Mouse (Mus musculus): ENCODE measurements around the gene Cldn2.
A peak's percentile ranks its signal among the peaks of the same experiment; 100 is the strongest.
"Not testable (repeated sequence)": the region's sequence is repeated elsewhere in the genome, so short reads cannot be mapped to it uniquely, and the experiment has no call there.

Cldn2 gene

DNA sequence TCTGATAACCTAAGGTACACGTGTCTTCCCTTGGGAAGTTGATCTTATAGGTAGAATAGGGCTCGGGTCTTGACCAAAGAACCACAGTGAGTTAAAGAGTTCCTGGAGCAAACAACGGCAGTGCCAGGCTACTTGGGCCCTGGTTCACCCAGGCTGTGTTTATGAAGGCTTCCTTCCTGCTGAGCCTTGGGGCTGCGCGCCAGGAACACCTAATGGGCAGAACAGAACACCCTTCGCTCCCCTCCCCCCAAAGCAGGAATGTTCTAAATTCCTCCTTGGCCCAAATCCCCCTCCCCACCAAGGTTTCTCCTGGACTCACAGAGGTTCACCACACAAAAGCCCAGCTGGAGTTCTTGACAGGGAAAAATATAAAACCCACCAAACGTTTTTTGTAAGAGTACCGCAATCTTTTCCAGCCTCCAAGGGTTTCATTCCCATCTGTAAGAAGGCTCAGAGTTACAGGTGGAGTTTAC is at the start of gene Cldn2:
Gene Cldn2, plus strand, starts transcription at position 423 of the 473 bp plus-strand sequence.
- no peak for DNase-seq (ENCODE audit: low read depth)

- DNase-seq (ENCODE audit: low read depth) = peak; percentile 20
Measured at GRCm38 (mm10) chrX:139751855-139752254, 48.8 kb upstream of the Cldn2 start.

DNA sequence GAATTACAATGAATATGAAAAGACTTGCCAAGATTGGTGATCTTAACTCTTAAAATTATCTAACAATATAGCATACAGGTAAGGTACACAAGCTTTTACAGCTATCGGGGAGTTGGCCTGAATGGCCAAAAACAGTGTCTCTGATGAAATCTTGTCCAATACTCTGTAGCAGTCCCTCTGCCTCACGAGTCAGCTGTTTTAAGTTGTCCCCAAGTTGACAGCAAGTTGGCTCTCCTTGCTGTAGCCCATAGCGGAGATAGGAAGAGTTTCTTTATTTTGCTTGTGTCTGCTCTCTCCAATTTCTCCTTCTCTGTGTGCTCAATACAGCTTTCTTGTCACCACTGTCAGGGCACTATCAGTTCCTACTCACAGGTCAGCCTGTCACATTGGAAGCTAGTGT is 42.0 kb upstream of the Cldn2 start:
- not testable (repeated sequence) for DNase-seq (ENCODE audit: low read depth)

- peak; percentile 34 for DNase-seq (ENCODE audit: low read depth)
Measured at GRCm38 (mm10) chrX:139762546-139762945, 38.1 kb upstream of the Cldn2 start.

DNA sequence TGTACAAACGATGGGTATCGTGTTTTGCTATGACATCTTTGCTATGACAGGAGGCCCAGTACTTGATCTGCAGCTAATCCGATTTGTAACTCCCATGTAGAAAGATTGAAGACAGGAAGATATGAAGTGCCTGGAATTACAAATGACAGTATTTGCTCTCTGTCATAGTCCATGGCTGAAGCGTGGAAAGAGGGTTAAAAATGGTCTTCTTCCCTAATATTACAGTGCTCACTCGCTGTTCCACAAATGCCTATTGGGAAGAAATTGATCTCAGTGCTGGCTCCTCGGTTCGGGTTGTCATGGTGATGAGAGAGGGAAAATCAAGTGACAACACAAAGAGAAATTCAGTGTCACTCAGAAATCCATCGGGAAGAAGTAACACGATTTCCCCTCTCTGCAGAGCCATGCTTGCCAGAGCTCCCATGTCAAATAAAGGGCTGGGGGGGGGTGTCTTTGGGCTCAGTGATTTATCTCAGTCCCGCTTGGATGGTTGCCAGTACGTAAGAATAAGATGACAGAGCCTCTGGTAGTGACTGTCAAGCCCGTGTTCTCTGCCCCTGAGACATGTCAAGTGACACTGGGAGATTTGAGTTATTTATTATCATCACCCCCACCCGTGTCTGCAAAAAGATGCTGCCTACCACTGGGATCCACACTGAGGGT is 30.5 kb upstream of the Cldn2 start:
- DNase-seq (ENCODE audit: low read depth) = no peak

GRCm38 (mm10) chrX:139774309-139775083 is 26.1 kb upstream of the Cldn2 start:
- DNase-seq (ENCODE audit: low read depth) = peak; percentile 46

DNA sequence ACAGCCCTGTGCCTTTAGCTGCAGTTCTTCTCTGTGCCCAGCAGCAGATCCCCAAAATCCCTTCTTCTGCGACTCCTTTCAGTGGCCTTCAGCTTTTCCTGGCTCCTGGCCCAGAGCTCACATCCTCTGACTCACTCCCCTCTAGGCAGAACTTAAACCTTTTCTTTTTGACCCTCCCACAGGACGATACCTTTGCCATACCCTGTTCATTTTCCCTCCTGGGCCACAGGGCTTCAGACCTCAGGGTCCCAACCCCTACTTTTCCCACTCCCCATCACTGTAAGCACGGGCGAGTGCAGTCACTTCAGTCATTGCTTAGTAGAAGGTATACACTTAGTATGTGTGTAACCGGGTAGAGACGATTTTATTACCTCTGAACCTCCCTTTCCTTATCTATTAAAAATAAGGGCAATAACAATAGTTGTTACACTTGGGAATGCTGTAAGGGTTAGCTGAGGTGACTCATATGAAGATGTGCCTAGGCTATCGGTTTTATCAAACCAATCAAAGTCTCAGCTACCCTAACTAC is 25.5 kb upstream of the Cldn2 start:
- DNase-seq (ENCODE audit: low read depth) = no peak

DNA sequence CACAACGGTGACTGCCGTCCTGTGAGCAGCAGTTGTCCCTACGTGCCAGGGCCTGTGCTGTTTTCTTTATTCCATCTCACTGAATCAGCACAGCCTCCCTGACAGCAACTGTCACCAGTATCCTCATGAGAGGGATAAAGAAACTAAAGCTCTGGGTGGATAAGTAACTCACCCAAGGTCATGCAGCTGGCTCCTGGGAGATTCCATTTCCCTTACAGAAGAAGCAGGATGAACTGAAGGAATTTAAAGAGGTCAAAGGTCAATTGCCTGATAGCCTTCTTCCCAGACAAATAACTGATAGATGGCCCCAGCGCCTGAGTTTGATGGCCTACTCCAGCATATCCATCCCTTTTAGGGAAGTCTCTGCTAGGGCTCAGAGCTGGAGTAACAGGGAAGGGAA is 23.3 kb upstream of the Cldn2 start:
- DNase-seq (ENCODE audit: low read depth) = no peak

DNA sequence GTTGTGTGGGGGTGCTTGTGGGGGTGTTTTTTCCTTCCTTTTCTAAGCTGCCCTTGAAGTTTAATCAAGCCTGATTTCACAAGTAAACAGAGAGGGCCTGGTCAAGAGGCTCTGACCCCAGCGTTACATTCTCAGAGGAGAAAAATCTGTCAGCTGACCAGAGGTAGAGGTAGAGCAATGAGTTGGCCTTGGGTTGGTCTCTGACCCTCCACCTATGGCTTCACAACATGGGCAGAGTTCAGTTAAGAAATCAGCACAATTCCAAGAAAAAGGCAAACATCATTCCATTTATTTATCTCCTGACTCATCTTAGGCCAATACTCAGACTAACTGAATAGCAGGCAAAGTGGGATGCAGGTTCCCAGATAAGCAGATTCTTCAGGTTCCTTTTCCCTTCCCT is 21.7 kb upstream of the Cldn2 start:
- no peak for DNase-seq (ENCODE audit: low read depth)

DNA sequence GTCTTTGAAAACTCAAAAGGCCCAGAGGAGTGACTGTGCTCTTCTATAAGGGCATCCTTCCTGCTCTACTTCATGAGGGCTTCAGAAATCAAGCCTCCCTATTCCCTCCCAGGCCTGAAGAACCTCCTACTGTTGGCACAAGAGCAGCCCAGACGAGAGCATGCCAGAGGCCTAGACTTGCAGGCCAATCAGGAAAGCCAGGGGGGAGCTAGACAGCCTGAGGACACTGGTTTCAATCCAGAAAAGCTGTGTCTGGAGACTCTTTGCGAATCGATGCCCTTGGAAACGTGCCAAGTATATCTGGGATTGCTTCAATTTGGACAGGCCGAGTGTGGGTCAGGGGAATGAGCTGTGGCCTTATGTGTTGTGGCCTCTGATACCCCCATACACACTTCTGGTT is 21.2 kb upstream of the Cldn2 start:
- no peak for DNase-seq (ENCODE audit: low read depth)

- peak; percentile 11 for DNase-seq (ENCODE audit: low read depth)
Measured at GRCm38 (mm10) chrX:139780988-139781387, 19.6 kb upstream of the Cldn2 start.

DNA sequence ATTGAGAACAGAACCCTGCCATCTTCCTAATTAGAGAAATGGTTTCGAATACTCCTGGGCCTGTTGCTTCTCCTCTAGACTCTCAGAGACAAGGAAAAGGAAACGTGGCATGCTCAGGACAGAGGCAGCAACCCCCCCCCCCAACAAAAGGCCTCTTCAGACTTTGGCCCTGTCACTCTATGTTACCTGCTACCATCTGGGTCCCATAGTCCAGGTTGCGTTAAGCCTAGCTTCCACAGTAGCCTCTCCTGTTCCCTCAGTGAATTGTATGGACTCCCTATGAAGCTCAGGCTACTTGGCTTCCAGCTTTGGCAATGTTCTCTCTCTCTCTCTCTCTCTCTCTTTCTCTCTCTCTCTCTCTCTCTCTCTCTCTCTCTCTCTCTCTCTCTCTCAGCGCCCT is 19.1 kb upstream of the Cldn2 start:
- DNase-seq (ENCODE audit: low read depth) = no peak

GRCm38 (mm10) chrX:139782278-139783044 is 18.2 kb upstream of the Cldn2 start, which contains the start of gene Ripply1:
Gene Ripply1 (minus strand): TSS chrX:139782353.
- no peak for DNase-seq (ENCODE audit: low read depth)

GRCm38 (mm10) chrX:139783045-139783422 is 17.6 kb upstream of the Cldn2 start:
- no peak for DNase-seq (ENCODE audit: low read depth)

- no peak for DNase-seq (ENCODE audit: low read depth)
Measured at GRCm38 (mm10) chrX:139785764-139786163, 14.9 kb upstream of the Cldn2 start.

DNA sequence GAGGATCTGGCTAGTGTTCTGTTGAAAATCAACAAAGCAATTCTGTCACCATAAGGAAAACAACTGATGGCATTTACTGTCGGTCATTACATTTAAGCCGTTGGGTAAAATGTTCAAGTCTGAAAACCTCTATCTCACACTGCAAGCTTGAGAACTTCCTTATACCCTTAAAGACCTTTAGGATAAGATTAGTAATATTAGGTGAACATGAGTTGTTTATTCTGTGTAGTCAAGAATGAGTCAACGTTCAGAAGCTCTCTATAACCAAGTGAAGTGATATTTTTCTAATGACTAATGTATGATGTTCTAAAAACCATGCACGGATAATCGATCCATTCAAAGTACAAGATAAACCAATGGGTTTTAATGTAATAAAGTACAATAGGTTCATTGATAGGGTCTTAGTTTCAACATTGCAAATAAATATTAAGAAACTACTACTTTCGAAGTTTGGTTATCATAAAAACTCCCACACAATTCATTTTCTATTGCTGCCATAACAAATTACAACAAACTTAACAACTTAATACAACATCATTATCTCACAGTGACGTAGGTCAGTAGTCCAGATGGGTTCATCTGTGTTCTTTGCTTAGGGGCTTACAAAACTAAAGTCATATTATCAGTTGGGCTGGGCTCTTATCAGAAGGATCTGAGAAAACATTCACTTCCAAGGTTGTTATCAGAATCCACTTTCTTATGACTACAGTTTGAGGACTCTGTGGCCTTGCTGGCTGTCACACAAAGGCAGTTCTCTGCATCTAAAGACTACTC is 6.4 kb upstream of the Cldn2 start:
- DNase-seq (ENCODE audit: low read depth) = no peak

DNA sequence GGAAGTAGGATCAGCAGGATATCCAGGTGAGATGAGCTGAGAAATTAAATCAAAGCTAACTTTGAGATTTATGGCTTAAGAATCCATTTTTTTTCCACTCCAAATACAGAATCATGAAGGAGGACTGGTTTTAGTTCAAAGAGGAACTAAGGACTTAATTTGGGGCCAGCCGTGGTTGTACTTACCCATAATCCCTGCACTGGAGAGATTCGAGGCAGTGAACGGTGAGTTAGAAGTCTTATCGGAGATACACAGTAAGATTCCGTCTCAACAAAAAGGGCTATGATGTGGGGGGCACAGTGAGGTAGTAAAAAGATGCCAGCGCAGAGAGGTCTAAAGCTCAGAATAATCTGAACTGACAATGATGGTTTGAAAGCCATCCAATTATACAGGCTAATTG is 4.6 kb upstream of the Cldn2 start:
- no peak for DNase-seq (ENCODE audit: low read depth)

GRCm38 (mm10) chrX:139797875-139798274 is 2.8 kb upstream of the Cldn2 start:
- no peak for DNase-seq (ENCODE audit: low read depth)

DNA sequence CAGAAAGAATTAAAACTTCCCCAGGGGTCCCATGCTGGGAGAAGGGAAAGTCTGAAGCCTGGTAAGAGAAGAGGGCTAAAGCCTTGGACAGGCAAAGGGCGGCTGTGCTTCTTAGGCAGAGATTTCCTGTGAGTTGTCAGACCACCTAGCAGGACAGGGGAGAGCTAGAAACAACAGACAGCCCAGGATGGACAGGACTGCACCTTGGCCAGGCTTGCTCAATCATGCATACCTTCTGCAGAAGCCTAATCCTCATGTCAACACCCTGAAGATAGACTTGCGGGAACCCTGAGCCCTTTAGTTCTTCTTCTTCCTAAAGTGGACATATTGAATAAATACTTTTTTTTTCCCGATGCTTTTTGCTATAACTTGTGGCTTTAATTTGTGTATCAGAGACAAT is 675 bp upstream of the Cldn2 start:
- DNase-seq (ENCODE audit: low read depth) = no peak

DNA sequence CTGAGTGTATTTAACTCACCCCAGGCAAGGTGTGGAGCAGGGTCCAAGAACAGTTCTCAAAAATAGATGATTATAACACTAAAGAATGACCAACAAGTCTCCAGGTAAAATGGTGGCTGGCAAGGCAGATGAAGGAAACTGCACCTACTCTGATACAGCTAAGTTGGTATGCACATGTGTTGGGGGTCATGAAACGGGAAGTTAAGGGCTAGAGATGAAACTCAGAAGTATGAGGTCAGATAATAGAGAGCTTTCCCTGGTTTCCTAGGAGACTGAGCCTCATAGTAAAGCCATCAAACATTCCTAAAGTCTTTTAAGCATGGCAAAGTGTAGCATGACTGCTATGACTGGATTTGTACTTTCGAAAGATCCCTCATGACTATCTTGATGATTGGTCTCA is 2.4 kb downstream of the Cldn2 start:
- no peak for DNase-seq (ENCODE audit: low read depth)

DNA sequence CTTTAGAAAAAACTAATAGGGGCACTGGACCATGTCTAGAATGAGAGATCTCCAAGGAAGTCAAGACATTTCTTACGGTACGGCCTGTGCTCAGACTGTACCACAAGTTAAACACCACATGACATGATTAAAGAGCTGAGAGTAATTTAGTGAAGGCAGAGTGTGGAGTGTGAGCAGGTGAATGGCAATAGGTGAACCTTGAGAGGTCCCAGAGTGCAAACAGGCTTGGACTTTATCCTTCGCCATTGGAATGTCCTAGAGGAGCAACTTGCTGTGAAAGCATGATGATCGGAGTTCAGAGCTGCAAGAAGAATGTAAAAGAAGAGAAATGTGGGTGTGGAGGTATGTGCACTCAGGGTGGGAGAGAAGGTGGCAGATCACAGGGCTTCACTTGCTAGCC is 5.3 kb downstream of the Cldn2 start:
- DNase-seq (ENCODE audit: low read depth) = no peak

DNA sequence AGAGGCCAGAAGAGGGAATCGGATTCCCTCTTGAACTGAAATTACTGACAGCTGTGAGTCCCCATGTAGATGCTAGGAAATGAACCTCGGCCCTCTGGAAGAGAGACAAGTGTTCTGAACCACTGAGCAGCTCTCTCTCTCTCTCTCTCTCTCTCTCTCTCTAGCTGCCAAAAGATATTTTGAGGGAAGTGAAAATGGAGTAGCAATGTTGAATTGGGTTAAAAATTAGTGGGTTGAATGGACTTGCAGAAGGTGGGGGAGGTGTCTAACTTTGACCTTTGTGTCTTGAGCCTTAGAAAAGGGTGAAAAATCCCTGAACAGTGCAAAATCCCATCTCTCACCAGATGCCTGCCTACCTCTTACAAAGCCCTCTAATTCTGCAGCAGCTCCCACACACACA is 6.8 kb downstream of the Cldn2 start:
- no peak for DNase-seq (ENCODE audit: low read depth)
